Mouse (Mus musculus) MEL (cell line): ENCODE data around the gene Nedd1.

Experiments used
- CTCF ChIP-seq, 3 experiments: IDR thresholded peaks in 2 of 3; conservative IDR thresholded peaks in 1 of 3; 2 replicates each; pipeline ENCODE4 v1.5.1; 2011 to 2012; ENCODE audit warnings: low read length in 3 of 3, low read depth in 2 of 3, mild to moderate bottlenecking in 2 of 3, improper control_type of control experiment in 1 of 3, inconsistent platforms in 1 of 3, mixed read lengths in 1 of 3, moderate library complexity in 1 of 3; ENCODE audit not compliant: control insufficient read depth in 1 of 3, insufficient read depth in 1 of 3, poor library complexity in 1 of 3, severe bottlenecking in 1 of 3
- ELF1 ChIP-seq: IDR thresholded peaks from 2 replicates; pipeline ENCODE4 v1.6.1; 2014; ENCODE audit warnings: low read depth, mild to moderate bottlenecking, inconsistent platforms, low read length, improper control_type of control experiment, moderate library complexity
- EP300 ChIP-seq, 2 experiments: IDR thresholded peaks; 2 replicates each; pipeline ENCODE4 v1.6.1; 2011; ENCODE audit warnings: improper control_type of control experiment in 2 of 2, low read length in 2 of 2, low read depth in 1 of 2, mild to moderate bottlenecking in 1 of 2
- GATA1 ChIP-seq: IDR thresholded peaks from 2 replicates; pipeline ENCODE4 v1.6.1; 2011; ENCODE audit warnings: low read depth, low read length, improper control_type of control experiment
- MAFK ChIP-seq: IDR thresholded peaks from 2 replicates; pipeline ENCODE4 v1.6.1; 2011; ENCODE audit warnings: low read depth, mild to moderate bottlenecking, low read length, improper control_type of control experiment, borderline replicate concordance
- MYB ChIP-seq: IDR thresholded peaks from 2 replicates; pipeline ENCODE4 v1.6.1; 2011; ENCODE audit warnings: mild to moderate bottlenecking, low read depth, low read length, improper control_type of control experiment
- POLR2A ChIP-seq, 2 experiments: IDR thresholded peaks; 2 replicates each; pipeline ENCODE4 v1.6.1; 2011 to 2012; ENCODE audit warnings: low read length in 2 of 2, mild to moderate bottlenecking in 2 of 2, control low read depth in 1 of 2, improper control_type of control experiment in 1 of 2, low read depth in 1 of 2, moderate library complexity in 1 of 2; ENCODE audit not compliant: control insufficient read depth in 1 of 2, insufficient read depth in 1 of 2, poor library complexity in 1 of 2
- TBP ChIP-seq: IDR thresholded peaks from 2 replicates; pipeline ENCODE4 v1.8.0; 2011; ENCODE audit warnings: low read depth, low read length, improper control_type of control experiment
- UBTF ChIP-seq: IDR thresholded peaks from 2 replicates; pipeline ENCODE4 v1.6.1; 2012; ENCODE audit warnings: low read depth, mild to moderate bottlenecking, inconsistent platforms, low read length, improper control_type of control experiment, moderate library complexity, borderline replicate concordance; ENCODE audit not compliant: insufficient read depth
- USF1 ChIP-seq: IDR thresholded peaks from 2 replicates; pipeline ENCODE4 v1.6.1; 2014; ENCODE audit warnings: low read depth, mild to moderate bottlenecking, inconsistent platforms, low read length, improper control_type of control experiment, moderate library complexity
- USF2 ChIP-seq, 2 experiments: IDR thresholded peaks; 2 replicates each; pipeline ENCODE4 v1.6.1; 2011 to 2012; ENCODE audit warnings: improper control_type of control experiment in 2 of 2, low read length in 2 of 2, borderline replicate concordance in 1 of 2, inconsistent platforms in 1 of 2, low read depth in 1 of 2, mild to moderate bottlenecking in 1 of 2; ENCODE audit not compliant: insufficient read depth in 1 of 2
- ZMIZ1 ChIP-seq: IDR thresholded peaks from 2 replicates; pipeline ENCODE4 v1.6.1; 2012; ENCODE audit warnings: low read depth, mild to moderate bottlenecking, inconsistent platforms, low read length, improper control_type of control experiment, moderate library complexity

DNA sequence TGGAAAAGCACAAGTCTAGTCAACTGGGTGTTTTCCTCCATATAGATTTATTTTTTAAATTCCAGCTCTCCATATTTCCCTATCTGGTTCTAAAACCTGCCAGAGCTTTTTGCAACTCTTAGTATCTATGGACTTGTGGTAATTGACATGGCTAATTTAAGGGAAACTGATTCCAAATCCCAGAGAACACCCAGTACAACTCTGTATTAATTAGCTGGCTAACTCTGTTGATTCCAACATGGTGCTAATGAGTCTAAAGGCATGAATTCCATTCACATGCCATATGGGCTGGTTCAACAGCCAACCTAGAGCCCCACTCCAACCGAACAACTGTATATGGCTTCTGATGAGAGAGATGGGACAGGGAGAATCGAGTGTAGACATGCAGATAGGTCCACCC lies 74.5 kb downstream of the Nedd1 start:
- TF ChIP-seq MAFK (no peak), CTCF (IDR thresholded peaks at IDR 0.05 in 2 of 3, conservative IDR thresholded peaks at IDR 0.05 in 1 of 3; ENCODE audit: control insufficient read depth in 1 of 3, insufficient read depth in 1 of 3, low read depth in 2 of 3, low read length in 3 of 3, poor library complexity in 1 of 3, severe bottlenecking in 1 of 3) (no peak), TBP (no peak), ZMIZ1 (no peak), ELF1 (no peak), POLR2A (IDR thresholded peaks at IDR 0.05; ENCODE audit: control insufficient read depth in 1 of 2, insufficient read depth in 1 of 2, low read depth in 1 of 2, low read length in 2 of 2, poor library complexity in 1 of 2) (no peak), GATA1 (no peak), USF1 (no peak), EP300 (IDR thresholded peaks at IDR 0.05; ENCODE audit: low read depth in 1 of 2, low read length in 2 of 2) (no peak), MYB (no peak), USF2 (IDR thresholded peaks at IDR 0.05; ENCODE audit: borderline replicate concordance in 1 of 2, insufficient read depth in 1 of 2, low read depth in 1 of 2, low read length in 2 of 2) (no peak), UBTF (no peak)
